In the genomic region with DNA sequence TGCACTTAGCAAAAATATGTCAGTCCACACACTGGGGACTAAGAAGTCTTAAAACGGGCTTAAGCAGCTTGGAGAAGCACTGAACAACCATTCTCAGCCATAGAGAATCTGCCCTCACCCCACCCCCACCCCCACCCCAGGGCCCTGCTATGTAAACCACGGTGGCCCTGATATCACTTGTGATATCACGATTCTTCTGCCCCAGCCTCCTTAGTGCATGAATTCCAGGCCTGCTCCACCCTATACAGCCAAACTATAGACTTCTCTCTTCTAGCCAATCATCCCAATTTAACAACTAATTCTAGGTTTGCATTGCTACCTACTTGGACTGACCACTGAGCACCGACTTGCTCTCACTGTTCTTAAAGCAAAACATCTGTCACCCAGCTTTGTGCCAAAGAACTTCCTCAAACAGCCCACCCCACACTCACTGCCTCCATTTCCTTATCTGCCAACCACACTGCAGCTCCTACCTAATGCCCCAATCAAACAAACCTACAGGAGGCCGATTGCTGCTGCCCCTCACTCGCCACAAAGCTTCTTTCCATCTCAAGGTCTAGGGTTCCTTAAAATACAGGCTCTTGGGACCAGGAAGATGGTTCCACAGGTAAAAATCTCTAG, we compare ENCODE assay signal across 18 mouse cellular contexts.
DNase-seq lines count a peak whose midpoint lies in the region; ATAC-seq and TF ChIP-seq lines count a peak whose summit lies in the region.
"Had no signal": no experiment of that assay in that cellular context is flagged by ENCODE, and none has a peak within 500 bp of the region (broad histone marks: within the 10 kb centered on the region; RNA-seq: fewer than 3 reads in every experiment).

No protein-coding gene starts in this region.

- no peak overlapping the region for H3K27ac ChIP-seq in embryonic facial prominence, embryonic 13.5 days
- no peak overlapping the region for H3K27ac ChIP-seq in embryonic facial prominence, embryonic 10.5 days (replicated peaks)
- H3K27ac ChIP-seq in lung, embryonic 16.5 days (ENCODE audit: low read length): no peak overlapping the region
- 0 out of 2 replicates have a peak overlapping the region, but pooled peaks have one; percentile 23 for H3K27ac ChIP-seq in intestine, embryonic 16.5 days (ENCODE audit: low read length)
- H3K27ac ChIP-seq in stomach, postnatal 0 days (replicated peaks): peak overlapping the region; percentile 63
- H3K27ac ChIP-seq: heart, adult 2 months; limb, embryonic 15.5 days had no signal

- 61% methylated on average over 6 of the region's 6 CpGs for WGBS in embryonic facial prominence, embryonic 13.5 days
- WGBS in embryonic facial prominence, embryonic 10.5 days: 78% methylated on average over 6 of the region's 6 CpGs
- whole genome bisulfite sequencing in lung, embryonic 16.5 days: 42% methylated on average over 6 of the region's 6 CpGs
- 31% methylated on average over 6 of the region's 6 CpGs for WGBS in lung, adult 2 months
- WGBS in intestine, embryonic 16.5 days: 57% methylated on average over 6 of the region's 6 CpGs
- WGBS in stomach, postnatal 0 days: 50% methylated on average over 6 of the region's 6 CpGs

- no peak for DNase-seq in embryonic facial prominence, embryonic 10.5 days (ENCODE audit: low spot score)
- no peak for DNase-seq in lung, adult 2 months
- no peak for DNase-seq in stomach, postnatal 0 days (ENCODE audit: low spot score)
- DNase-seq in gastrocnemius, postnatal 4 days (ENCODE audit: low spot score in 2 of 2): no peak
- no peak for DNase-seq in spleen, postnatal 36 days (ENCODE audit: low spot score in 2 of 2)
- DNase-seq: adrenal gland, postnatal 36 days; layer of hippocampus, adult 9-11 months; lung, postnatal 10 days; right cerebral cortex, postnatal 25 days; thymus, adult 18-20 months had no signal

- no peaks in the 10 kb centered on the region for H3K27me3 ChIP-seq in embryonic facial prominence, embryonic 13.5 days
- no peaks in the 10 kb centered on the region for H3K27me3 ChIP-seq in embryonic facial prominence, embryonic 10.5 days (replicated peaks; ENCODE audit: low read depth, poor library complexity, severe bottlenecking)
- H3K27me3 ChIP-seq in lung, embryonic 16.5 days (ENCODE audit: control insufficient read depth, insufficient read depth, low read depth, low read length): no peaks in the 10 kb centered on the region
- no peaks in the 10 kb centered on the region for H3K27me3 ChIP-seq in intestine, embryonic 16.5 days (replicated peaks; ENCODE audit: control insufficient read depth, insufficient read depth, low read length)
- H3K27me3 ChIP-seq in stomach, postnatal 0 days (ENCODE audit: control insufficient read depth, insufficient read depth, low read length): no peaks in the 10 kb centered on the region
- H3K27me3 ChIP-seq: CH12.LX; limb, embryonic 15.5 days had no signal

- TF ChIP-seq EP300 in stomach, postnatal 0 days (optimal IDR thresholded peaks at IDR 0.05): no peak

- TF ChIP-seq CTCF in lung, adult 2 months (IDR thresholded peaks at IDR 0.05; ENCODE audit: insufficient read depth, low read length): no peak
- no peak for TF ChIP-seq CTCF in stomach, postnatal 0 days (IDR thresholded peaks at IDR 0.05; ENCODE audit: low read depth)

- H3K4me3 ChIP-seq in embryonic facial prominence, embryonic 13.5 days: no peak overlapping the region
- H3K4me3 ChIP-seq in embryonic facial prominence, embryonic 10.5 days: no peak overlapping the region
- no peak overlapping the region for H3K4me3 ChIP-seq in lung, embryonic 16.5 days (ENCODE audit: low read length)
- no peak overlapping the region for H3K4me3 ChIP-seq in lung, adult 2 months (replicated peaks; ENCODE audit: extremely low read depth, low read depth, low read length)
- H3K4me3 ChIP-seq in intestine, embryonic 16.5 days (ENCODE audit: low read length): no peak overlapping the region
- no peak overlapping the region for H3K4me3 ChIP-seq in stomach, postnatal 0 days (ENCODE audit: low read depth, low read length)
- H3K4me3 ChIP-seq: erythroblast, embryonic 14.5 days; heart, adult 2 months; limb, embryonic 15.5 days had no signal

- H3K9ac ChIP-seq in embryonic facial prominence, embryonic 13.5 days: no peak overlapping the region
- H3K9ac ChIP-seq in lung, embryonic 16.5 days (ENCODE audit: low read length): no peak overlapping the region
- no peak overlapping the region for H3K9ac ChIP-seq in intestine, embryonic 16.5 days (ENCODE audit: low read depth, low read length)
- no peak overlapping the region for H3K9ac ChIP-seq in stomach, postnatal 0 days (ENCODE audit: low read length)
- H3K9ac ChIP-seq: limb, embryonic 15.5 days had no signal

- TF ChIP-seq POLR2A in lung, adult 2 months (IDR thresholded peaks at IDR 0.05; ENCODE audit: borderline replicate concordance, extremely low read depth, low read depth, low read length): no peak

- 0 out of 2 replicates have a peak overlapping the region, but pooled peaks have one; percentile 16 for H3K4me2 ChIP-seq in embryonic facial prominence, embryonic 13.5 days
- no peak overlapping the region for H3K4me2 ChIP-seq in lung, embryonic 16.5 days (ENCODE audit: low read depth, low read length)
- no peak overlapping the region for H3K4me2 ChIP-seq in intestine, embryonic 16.5 days (ENCODE audit: low read depth, low read length)
- no peak overlapping the region for H3K4me2 ChIP-seq in stomach, postnatal 0 days (replicated peaks; ENCODE audit: low read depth)
- H3K4me2 ChIP-seq: limb, embryonic 15.5 days had no signal

- peaks cover 18% of the 10 kb centered on the region for H3K36me3 ChIP-seq in embryonic facial prominence, embryonic 13.5 days
- peaks cover 31% of the 10 kb centered on the region for H3K36me3 ChIP-seq in embryonic facial prominence, embryonic 10.5 days (replicated peaks)
- H3K36me3 ChIP-seq in lung, embryonic 16.5 days (ENCODE audit: control insufficient read depth, insufficient read depth, low read length): no peaks in the 10 kb centered on the region; the same call in none of the 2 replicates
- H3K36me3 ChIP-seq in intestine, embryonic 16.5 days (ENCODE audit: control insufficient read depth, insufficient read depth, low read length): peaks cover 3% of the 10 kb centered on the region; the same call in 1 of the 2 replicates
- peaks cover 2% of the 10 kb centered on the region; the same call in 1 of the 2 replicates for H3K36me3 ChIP-seq in stomach, postnatal 0 days (ENCODE audit: control insufficient read depth, insufficient read depth, low read length)

- ATAC-seq in embryonic facial prominence, embryonic 13.5 days (ENCODE audit: insufficient number of reproducible peaks, insufficient read depth, low FRiP score, low TSS enrichment, low read depth): no peak
- 0 out of 2 replicates have a peak, but pooled peaks have one; percentile 5 for ATAC-seq in lung, embryonic 16.5 days (ENCODE audit: low read depth)
- ATAC-seq in intestine, embryonic 16.5 days: peak; percentile 39; the same call in 1 of the 2 replicates
- peak; percentile 46 for ATAC-seq in stomach, postnatal 0 days (ENCODE audit: low FRiP score, low TSS enrichment)
- ATAC-seq: activated CD4-positive, CD25-positive, alpha-beta regulatory T cell, adult 4 months had no signal

- peaks cover 21% of the 10 kb centered on the region for H3K4me1 ChIP-seq in embryonic facial prominence, embryonic 13.5 days
- peaks cover 12% of the 10 kb centered on the region for H3K4me1 ChIP-seq in embryonic facial prominence, embryonic 10.5 days
- H3K4me1 ChIP-seq in lung, embryonic 16.5 days (replicated peaks; ENCODE audit: control insufficient read depth, insufficient read depth, low read length): peaks cover 10% of the 10 kb centered on the region
- H3K4me1 ChIP-seq in lung, adult 2 months (ENCODE audit: control insufficient read depth, insufficient read depth, low read length): no peaks in the 10 kb centered on the region
- peaks cover 10% of the 10 kb centered on the region; the same call in 1 of the 2 replicates for H3K4me1 ChIP-seq in intestine, embryonic 16.5 days (ENCODE audit: control insufficient read depth, insufficient read depth, low read length)
- H3K4me1 ChIP-seq in stomach, postnatal 0 days (replicated peaks; ENCODE audit: control insufficient read depth, insufficient read depth): no peaks in the 10 kb centered on the region

- H3K9me3 ChIP-seq in embryonic facial prominence, embryonic 13.5 days: no peaks in the 10 kb centered on the region
- H3K9me3 ChIP-seq in embryonic facial prominence, embryonic 10.5 days: no peaks in the 10 kb centered on the region
- H3K9me3 ChIP-seq in lung, embryonic 16.5 days (ENCODE audit: control insufficient read depth, low read length): no peaks in the 10 kb centered on the region
- H3K9me3 ChIP-seq in intestine, embryonic 16.5 days (ENCODE audit: control insufficient read depth, low read length): no peaks in the 10 kb centered on the region
- H3K9me3 ChIP-seq in stomach, postnatal 0 days (ENCODE audit: control insufficient read depth, low read length): no peaks in the 10 kb centered on the region
- H3K9me3 ChIP-seq: limb, embryonic 15.5 days had no signal

Comparison
In these comparisons a context has a peak if more than half of its experiments do, and no peak if none do; other contexts are left out.
1. H3K27ac ChIP-seq: peak in intestine, embryonic 16.5 days (single experiment) and stomach, postnatal 0 days (single experiment); none in embryonic facial prominence, embryonic 13.5 days (single experiment), embryonic facial prominence, embryonic 10.5 days (single experiment) and lung, embryonic 16.5 days (single experiment).